Comparison of ENCODE assay signal across 1 mouse cellular context in genomic region chr7:141008938-141009660, GRCm38 (mm10).
TF ChIP-seq lines count a peak whose summit lies in the region.

No protein-coding gene starts in this region.

TF ChIP-seq in CH12.LX, 34 proteins besides CTCF, POLR2A, EP300 and RAD21 (continued from another document):
- TF ChIP-seq HCFC1 (IDR thresholded peaks at IDR 0.05; ENCODE audit: low read depth, low read length): no peak
- no peak for TF ChIP-seq ZKSCAN1 (IDR thresholded peaks at IDR 0.05; ENCODE audit: borderline replicate concordance, low read depth, low read length)
- TF ChIP-seq MYC (IDR thresholded peaks at IDR 0.05; ENCODE audit: low read depth, low read length): 0 out of 2 replicates have a peak, but pooled peaks have one; percentile 26
- no peak for TF ChIP-seq TCF12 (IDR thresholded peaks at IDR 0.05; ENCODE audit: low read depth, low read length)
- 0 out of 2 replicates have a peak, but pooled peaks have one; percentile 39 for TF ChIP-seq NRF1 (IDR thresholded peaks at IDR 0.05; ENCODE audit: low read depth, low read length)
- TF ChIP-seq CHD2 (IDR thresholded peaks at IDR 0.05; ENCODE audit: low read length): 0 out of 2 replicates have a peak, but pooled peaks have one; percentile 34
- TF ChIP-seq POLR2AphosphoS2 (IDR thresholded peaks at IDR 0.05; ENCODE audit: low read depth, low read length): no peak
- no peak for TF ChIP-seq TBP (conservative IDR thresholded peaks at IDR 0.05; ENCODE audit: low read depth, low read length)
- TF ChIP-seq ELF1 (IDR thresholded peaks at IDR 0.05; ENCODE audit: low read depth, low read length): no peak
- TF ChIP-seq MEF2A (IDR thresholded peaks at IDR 0.05; ENCODE audit: borderline replicate concordance, low read depth, low read length): peak; percentile 39; the same call in 1 of the 2 replicates
- no peak for TF ChIP-seq PAX5 (IDR thresholded peaks at IDR 0.05; ENCODE audit: low read length)
- TF ChIP-seq USF1 (IDR thresholded peaks at IDR 0.05; ENCODE audit: low read depth, low read length): no peak
- TF ChIP-seq E2F4 (IDR thresholded peaks at IDR 0.05; ENCODE audit: insufficient replicate concordance, low read depth, low read length): no peak
- no peak for TF ChIP-seq JUN (IDR thresholded peaks at IDR 0.05; ENCODE audit: insufficient read depth, low read depth, low read length)
- TF ChIP-seq SMC3 (IDR thresholded peaks at IDR 0.05; ENCODE audit: low read depth, low read length): peak; percentile 99
- peak; percentile 60; the same call in 1 of the 2 replicates for TF ChIP-seq MAZ (IDR thresholded peaks at IDR 0.05; ENCODE audit: low read depth, low read length)
- TF ChIP-seq CHD1 (IDR thresholded peaks at IDR 0.05; ENCODE audit: low read depth, low read length): no peak
- TF ChIP-seq BHLHE40 (IDR thresholded peaks at IDR 0.05; ENCODE audit: low read depth, low read length): no peak
- TF ChIP-seq JUND (conservative IDR thresholded peaks at IDR 0.05; ENCODE audit: low read depth, low read length): no peak; the same call in 1 of the 2 replicates
- no peak for TF ChIP-seq MAFK (IDR thresholded peaks at IDR 0.05; ENCODE audit: insufficient replicate concordance, low read length)
- TF ChIP-seq UBTF (IDR thresholded peaks at IDR 0.05; ENCODE audit: low read depth, low read length): no peak
- TF ChIP-seq ZC3H11A (IDR thresholded peaks at IDR 0.05; ENCODE audit: low read depth, low read length): peak; percentile 93
- TF ChIP-seq ETS1 (conservative IDR thresholded peaks at IDR 0.05; ENCODE audit: low read depth, low read length): no peak
- no peak for TF ChIP-seq USF2 (conservative IDR thresholded peaks at IDR 0.05; ENCODE audit: low read depth, low read length)
- peak; percentile 71; the same call in 1 of the 2 replicates for TF ChIP-seq NELFE (IDR thresholded peaks at IDR 0.05; ENCODE audit: low read depth, low read length)
- 0 out of 2 replicates have a peak, but pooled peaks have one; percentile 36 for TF ChIP-seq ZNF384 (IDR thresholded peaks at IDR 0.05; ENCODE audit: low read depth, low read length)
- no peak for TF ChIP-seq MAX (IDR thresholded peaks at IDR 0.05; ENCODE audit: low read length)
- peak; percentile 52; the same call in 1 of the 2 replicates for TF ChIP-seq IRF4 (IDR thresholded peaks at IDR 0.05; ENCODE audit: low read depth, low read length)
- no peak for TF ChIP-seq KAT2A (IDR thresholded peaks at IDR 0.05; ENCODE audit: insufficient replicate concordance, low read length)
- TF ChIP-seq RCOR1 (conservative IDR thresholded peaks at IDR 0.05; ENCODE audit: low read depth, low read length): no peak
- TF ChIP-seq ZMIZ1 (IDR thresholded peaks at IDR 0.05; ENCODE audit: low read depth, low read length): no peak
TF ChIP-seq in CH12.LX: peak in this region for 11.
